Mouse (Mus musculus): ENCODE results near the gene Cdr2l. TPM values are rescaled to one million over a fixed set of nuclear protein-coding genes. Genes with fewer than 3 reads are reported as not detected.

Gene Cdr2l
- polyA plus RNA-seq, 1 experiment from 2014 or later, result 6.6 TPM

DNA sequence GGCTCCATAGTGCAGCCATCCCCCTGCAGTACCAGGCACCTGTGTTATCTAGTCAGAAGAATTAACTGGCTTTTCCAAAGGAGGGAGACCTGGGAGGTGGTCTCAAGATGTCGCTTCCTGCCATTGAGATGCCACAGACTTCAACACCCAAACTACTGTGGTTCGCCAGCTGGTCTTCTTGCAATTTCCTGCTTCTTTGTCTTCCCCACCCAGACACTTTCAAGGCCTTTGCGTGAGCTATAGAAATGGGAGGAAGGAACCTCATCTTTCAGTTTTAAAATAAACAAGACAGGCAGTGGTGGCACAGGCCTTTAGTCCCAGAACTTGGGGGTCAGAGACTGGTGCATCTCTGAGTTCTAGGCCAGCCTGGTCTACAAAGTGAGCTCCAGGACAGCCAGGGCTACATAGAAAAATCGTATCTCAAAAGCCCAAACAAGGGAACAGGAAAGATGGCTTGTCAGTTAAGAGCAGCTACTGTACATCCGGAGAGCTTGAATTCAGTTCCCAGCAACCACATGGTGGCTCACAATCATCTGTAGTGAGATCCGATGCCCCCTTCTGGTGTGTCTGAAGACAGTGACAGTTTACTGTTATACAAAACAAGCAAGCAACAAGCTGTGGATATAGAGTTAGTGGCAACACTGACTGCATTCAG is 26.7 kb downstream of the Cdr2l start:
- no peaks in the 10 kb centered on the region for H3K9me3 ChIP-seq (replicated peaks; ENCODE audit: control insufficient read depth, low read length)
- WGBS, result 75% methylated on average over 6 of the region's 6 CpGs
- peak overlapping the region; percentile 30; the same call in 1 of the 2 replicates for H3K27ac ChIP-seq (ENCODE audit: low read length)
- ATAC-seq (ENCODE audit: insufficient read depth, low FRiP score), result no peak
- H3K4me1 ChIP-seq (ENCODE audit: control insufficient read depth, insufficient read depth, low read length), result peaks cover 22% of the 10 kb centered on the region
- no peak overlapping the region for H3K9ac ChIP-seq (ENCODE audit: low read length)
- H3K36me3 ChIP-seq (ENCODE audit: control insufficient read depth, insufficient read depth, low read length), result 0 out of 2 replicates have a peak, but pooled peaks cover 4% of the 10 kb centered on the region
- no peaks in the 10 kb centered on the region for H3K27me3 ChIP-seq (ENCODE audit: control insufficient read depth, insufficient read depth, low read length)
- no peak overlapping the region for H3K4me3 ChIP-seq (replicated peaks; ENCODE audit: low read length)
- no peak overlapping the region for H3K4me2 ChIP-seq (ENCODE audit: low read depth, low read length)

DNA sequence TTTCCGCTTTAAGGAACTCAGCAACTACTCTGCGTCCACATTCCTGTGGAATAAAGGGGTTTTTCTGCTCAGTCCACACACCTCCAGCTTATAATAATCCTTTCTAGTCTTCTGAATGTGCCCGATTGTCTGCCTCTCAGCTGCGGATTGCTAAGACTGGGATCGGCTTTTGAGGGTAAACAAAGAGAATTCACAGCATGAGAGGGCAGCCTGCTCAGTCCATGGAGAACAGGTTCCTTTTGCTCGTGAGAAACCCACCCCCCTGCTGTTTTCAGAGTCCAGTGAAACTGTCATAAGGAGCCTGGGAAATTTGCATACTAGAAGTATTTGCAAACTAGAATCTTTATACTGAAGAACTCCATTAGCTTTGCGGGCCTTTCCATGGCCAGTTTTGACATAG is 27.8 kb downstream of the Cdr2l start:
- WGBS, result 71% methylated on average over 7 of the region's 7 CpGs
- Histone ChIP-seq H3K27me3 (ENCODE audit: control insufficient read depth, insufficient read depth, low read length) (no peaks in the 10 kb centered on the region), H3K9ac (ENCODE audit: low read length) (no peak overlapping the region), H3K4me2 (ENCODE audit: low read depth, low read length) (no peak overlapping the region), H3K9me3 (replicated peaks; ENCODE audit: control insufficient read depth, low read length) (no peaks in the 10 kb centered on the region), H3K4me1 (ENCODE audit: control insufficient read depth, insufficient read depth, low read length) (peaks cover 16% of the 10 kb centered on the region), H3K4me3 (replicated peaks; ENCODE audit: low read length) (no peak overlapping the region), H3K27ac (ENCODE audit: low read length) (no peak overlapping the region), H3K36me3 (ENCODE audit: control insufficient read depth, insufficient read depth, low read length) (0 out of 2 replicates have a peak, but pooled peaks cover 4% of the 10 kb centered on the region)
- no peak for ATAC-seq (ENCODE audit: insufficient read depth, low FRiP score)

DNA sequence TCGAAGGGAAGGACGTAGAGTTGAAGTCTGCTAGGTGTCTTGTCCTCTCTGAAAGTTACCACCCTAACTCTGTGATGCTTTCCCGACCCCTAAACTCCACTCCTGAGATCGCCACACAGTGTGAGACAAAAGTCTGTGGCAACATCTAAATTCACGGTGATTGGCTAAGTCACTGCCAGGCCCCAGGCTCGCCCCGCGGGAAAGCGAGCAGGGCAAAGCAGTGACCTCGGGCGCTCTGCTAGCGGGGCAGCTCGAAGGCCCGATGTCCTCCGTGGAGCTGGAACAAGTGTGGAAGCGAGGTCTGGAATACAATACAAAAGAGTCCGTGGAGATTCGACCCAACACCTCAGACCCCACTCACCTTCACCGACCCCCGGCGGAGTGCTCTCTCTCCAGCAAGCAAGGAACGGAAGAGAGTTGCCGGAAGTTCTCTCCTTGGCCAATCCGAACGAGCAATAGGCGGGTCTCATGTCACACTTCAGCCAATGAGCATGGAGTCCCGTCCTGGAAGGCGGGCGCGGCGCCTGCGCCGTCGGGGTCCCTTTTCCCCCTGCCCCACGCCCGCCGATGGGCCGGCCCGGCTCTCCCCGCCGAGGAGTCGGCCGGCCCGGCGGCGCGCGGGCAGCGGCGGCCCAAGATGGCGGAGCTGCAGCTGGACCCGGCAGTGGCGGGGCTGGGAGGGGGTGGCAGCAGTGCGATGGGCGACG is 38.0 kb downstream of the Cdr2l start, which contains the start of the genes Atp5h and Kctd2:
TSS of gene Atp5h (minus strand) at position 432 of the 707 bp plus-strand sequence.
TSS of gene Kctd2 (plus strand) at position 598 of the 707 bp plus-strand sequence.
- H3K4me3 ChIP-seq (replicated peaks; ENCODE audit: low read length), result peak within 1 kb of the TSS; percentile 79
- peak within 1 kb of the TSS; percentile 80 for H3K4me2 ChIP-seq (ENCODE audit: low read depth, low read length)
- ATAC-seq (ENCODE audit: insufficient read depth, low FRiP score), result peak; percentile 98
- H3K27me3 ChIP-seq (ENCODE audit: control insufficient read depth, insufficient read depth, low read length), result no peaks in the 10 kb centered on the region
- H3K9ac ChIP-seq (ENCODE audit: low read length), result peak within 1 kb of the TSS; percentile 99
- H3K27ac ChIP-seq (ENCODE audit: low read length), result peak within 1 kb of the TSS; percentile 85
- H3K4me1 ChIP-seq (ENCODE audit: control insufficient read depth, insufficient read depth, low read length), result peaks cover 18% of the 10 kb centered on the region
- 0 out of 2 replicates have a peak, but pooled peaks cover 9% of the 10 kb centered on the region for H3K36me3 ChIP-seq (ENCODE audit: control insufficient read depth, insufficient read depth, low read length)
- under 1% methylated on average over 56 of the region's 56 CpGs for WGBS
- H3K9me3 ChIP-seq (replicated peaks; ENCODE audit: control insufficient read depth, low read length), result no peaks in the 10 kb centered on the region

DNA sequence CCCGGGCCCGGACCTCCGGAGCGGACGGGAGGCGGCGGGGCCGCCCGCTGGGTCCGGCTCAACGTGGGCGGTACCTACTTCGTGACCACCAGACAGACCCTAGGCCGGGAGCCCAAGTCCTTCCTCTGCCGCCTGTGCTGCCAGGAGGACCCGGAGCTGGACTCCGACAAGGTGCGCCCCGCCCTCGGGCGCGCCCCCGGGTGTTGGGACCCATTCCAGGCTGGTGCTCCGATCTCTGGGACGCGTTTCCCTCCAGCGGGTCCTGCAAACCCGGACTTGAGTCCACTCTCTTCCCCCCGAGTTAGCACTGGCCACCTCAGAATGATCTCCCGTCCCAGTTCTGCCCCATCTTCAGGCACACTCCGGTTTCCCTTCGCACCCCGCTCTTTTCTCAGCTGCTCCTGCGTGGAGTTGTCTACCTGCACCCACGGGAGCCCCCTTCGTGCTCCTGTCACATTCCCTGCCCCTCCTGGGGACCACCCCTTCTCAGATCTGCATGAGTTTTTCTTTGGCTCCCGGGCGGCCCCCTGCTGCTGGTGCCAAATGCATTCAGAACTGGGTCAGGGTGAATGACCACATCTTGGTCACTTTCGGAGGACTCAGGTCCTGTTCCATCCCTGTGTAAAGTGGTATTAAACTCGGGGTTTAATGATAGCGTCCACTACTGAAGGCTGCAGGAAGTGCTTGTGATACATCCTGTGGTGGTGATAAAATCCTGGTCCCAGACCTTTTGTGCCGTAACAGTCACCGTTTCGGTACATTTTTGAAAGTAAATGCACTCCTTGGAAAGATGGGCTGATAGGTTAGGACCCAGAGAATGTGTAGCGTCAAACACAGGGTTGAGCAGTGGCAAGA is 38.8 kb downstream of the Cdr2l start:
- Histone ChIP-seq H3K36me3 (ENCODE audit: control insufficient read depth, insufficient read depth, low read length) (0 out of 2 replicates have a peak, but pooled peaks cover 3% of the 10 kb centered on the region), H3K9ac (ENCODE audit: low read length) (peak overlapping the region; percentile 99), H3K9me3 (replicated peaks; ENCODE audit: control insufficient read depth, low read length) (no peaks in the 10 kb centered on the region), H3K4me1 (ENCODE audit: control insufficient read depth, insufficient read depth, low read length) (peaks cover 18% of the 10 kb centered on the region), H3K4me3 (replicated peaks; ENCODE audit: low read length) (peak overlapping the region; percentile 79), H3K27ac (ENCODE audit: low read length) (peak overlapping the region; percentile 85), H3K27me3 (ENCODE audit: control insufficient read depth, insufficient read depth, low read length) (no peaks in the 10 kb centered on the region), H3K4me2 (ENCODE audit: low read depth, low read length) (peak overlapping the region; percentile 78)
- peak; percentile 65 for ATAC-seq (ENCODE audit: insufficient read depth, low FRiP score)
- 1% methylated on average over 45 of the region's 45 CpGs for WGBS

DNA sequence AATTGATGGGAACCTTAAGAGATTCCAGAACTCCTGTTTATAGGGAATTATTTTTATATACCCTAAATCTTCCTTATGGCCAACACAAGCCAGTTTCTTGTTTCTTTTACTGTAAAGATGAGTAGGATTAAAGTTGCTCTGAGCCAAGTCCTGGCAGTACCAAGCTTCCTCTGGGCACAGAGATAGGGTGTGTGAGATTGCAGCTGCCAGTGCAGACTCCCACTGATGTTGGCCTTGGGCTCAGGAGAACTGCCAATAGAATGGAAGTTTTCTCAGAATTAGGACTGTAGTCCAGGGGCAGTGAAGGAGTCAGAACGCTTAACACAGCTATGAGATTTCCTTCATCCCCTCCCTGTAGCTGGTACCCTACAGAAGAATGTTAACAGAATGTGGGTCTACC is 39.6 kb downstream of the Cdr2l start:
- Histone ChIP-seq H3K4me2 (ENCODE audit: low read depth, low read length) (peak overlapping the region; percentile 78), H3K9ac (ENCODE audit: low read length) (peak overlapping the region; percentile 99; the same call in 1 of the 2 replicates), H3K27ac (ENCODE audit: low read length) (no peak overlapping the region), H3K27me3 (ENCODE audit: control insufficient read depth, insufficient read depth, low read length) (no peaks in the 10 kb centered on the region), H3K9me3 (replicated peaks; ENCODE audit: control insufficient read depth, low read length) (no peaks in the 10 kb centered on the region), H3K36me3 (ENCODE audit: control insufficient read depth, insufficient read depth, low read length) (no peaks in the 10 kb centered on the region), H3K4me1 (ENCODE audit: control insufficient read depth, insufficient read depth, low read length) (peaks cover 18% of the 10 kb centered on the region), H3K4me3 (replicated peaks; ENCODE audit: low read length) (no peak overlapping the region)
- no peak for ATAC-seq (ENCODE audit: insufficient read depth, low FRiP score)
- 48% methylated on average over 1 of the region's 1 CpGs for WGBS

DNA sequence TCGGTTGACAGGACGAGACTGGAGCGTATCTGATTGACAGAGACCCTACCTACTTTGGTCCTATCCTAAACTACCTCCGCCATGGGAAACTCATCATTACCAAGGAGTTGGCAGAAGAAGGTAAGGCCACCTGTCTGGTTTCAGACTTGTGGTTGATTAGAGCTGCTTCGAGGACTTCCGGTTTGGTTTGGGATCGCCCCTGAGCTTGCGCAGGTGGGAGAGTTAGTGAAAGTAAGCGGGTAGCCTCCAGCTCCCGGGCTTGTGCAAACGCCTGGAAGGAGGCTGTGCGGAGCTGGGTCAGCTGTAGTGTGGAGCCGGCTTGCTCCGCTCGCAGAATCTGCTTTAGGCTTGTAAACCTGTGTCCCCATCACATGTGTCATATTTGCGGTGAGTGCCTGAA is 40.3 kb downstream of the Cdr2l start:
- H3K4me1 ChIP-seq (ENCODE audit: control insufficient read depth, insufficient read depth, low read length), result peaks cover 18% of the 10 kb centered on the region
- no peaks in the 10 kb centered on the region for H3K27me3 ChIP-seq (ENCODE audit: control insufficient read depth, insufficient read depth, low read length)
- H3K4me2 ChIP-seq (ENCODE audit: low read depth, low read length), result no peak overlapping the region
- H3K36me3 ChIP-seq (ENCODE audit: control insufficient read depth, insufficient read depth, low read length), result peaks cover 4% of the 10 kb centered on the region
- H3K27ac ChIP-seq (ENCODE audit: low read length), result no peak overlapping the region
- no peaks in the 10 kb centered on the region for H3K9me3 ChIP-seq (replicated peaks; ENCODE audit: control insufficient read depth, low read length)
- H3K9ac ChIP-seq (ENCODE audit: low read length), result no peak overlapping the region
- no peak overlapping the region for H3K4me3 ChIP-seq (replicated peaks; ENCODE audit: low read length)
- WGBS, result 87% methylated on average over 16 of the region's 16 CpGs
- ATAC-seq (ENCODE audit: insufficient read depth, low FRiP score), result no peak

DNA sequence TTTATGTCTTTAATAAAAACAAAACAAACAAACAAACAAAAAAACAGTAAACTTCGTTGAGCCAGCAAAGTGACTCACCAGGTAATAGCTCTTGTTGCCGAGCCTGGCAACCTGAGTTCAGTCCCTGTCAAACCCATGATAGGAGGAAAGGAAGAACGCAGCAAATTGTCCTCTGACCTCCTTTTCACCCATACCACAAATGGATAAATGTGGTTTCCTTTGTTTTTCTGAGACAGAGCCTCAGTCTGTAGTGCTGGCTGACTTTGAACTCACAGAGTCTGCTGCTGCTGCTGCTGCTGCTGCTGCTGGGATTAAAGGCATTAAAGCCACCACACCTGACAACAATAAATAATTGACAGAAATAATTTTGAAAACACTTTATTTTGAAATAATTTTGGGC is 41.4 kb downstream of the Cdr2l start:
- no peak for ATAC-seq (ENCODE audit: insufficient read depth, low FRiP score)
- Histone ChIP-seq H3K27me3 (ENCODE audit: control insufficient read depth, insufficient read depth, low read length) (no peaks in the 10 kb centered on the region), H3K27ac (ENCODE audit: low read length) (no peak overlapping the region), H3K4me3 (replicated peaks; ENCODE audit: low read length) (no peak overlapping the region), H3K36me3 (ENCODE audit: control insufficient read depth, insufficient read depth, low read length) (peaks cover 5% of the 10 kb centered on the region), H3K9me3 (replicated peaks; ENCODE audit: control insufficient read depth, low read length) (no peaks in the 10 kb centered on the region), H3K9ac (ENCODE audit: low read length) (no peak overlapping the region), H3K4me1 (ENCODE audit: control insufficient read depth, insufficient read depth, low read length) (peaks cover 18% of the 10 kb centered on the region), H3K4me2 (ENCODE audit: low read depth, low read length) (no peak overlapping the region)
- 78% methylated on average over 3 of the region's 3 CpGs for WGBS

DNA sequence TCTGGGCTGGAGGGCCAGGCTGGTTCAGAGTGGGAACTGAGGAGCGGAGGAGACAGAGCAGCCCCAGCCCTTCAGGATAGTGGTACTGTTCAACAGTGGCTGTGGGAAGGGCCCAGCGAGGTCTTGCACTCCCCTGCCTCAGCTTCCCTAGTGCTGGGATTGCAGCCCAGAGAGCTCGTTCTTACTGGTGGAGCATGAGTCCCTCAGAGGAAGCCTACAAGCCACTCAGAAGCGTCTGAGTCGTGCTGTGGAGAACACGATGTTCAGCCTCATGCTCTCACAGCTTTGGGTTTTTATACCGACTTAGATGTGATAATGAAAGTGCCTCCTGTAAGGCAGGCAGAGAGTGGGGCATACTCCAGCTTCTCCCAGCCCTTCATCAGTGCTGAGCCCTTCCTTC is 43.0 kb downstream of the Cdr2l start:
- H3K36me3 ChIP-seq (ENCODE audit: control insufficient read depth, insufficient read depth, low read length), result peaks cover 5% of the 10 kb centered on the region
- peaks cover 12% of the 10 kb centered on the region for H3K4me1 ChIP-seq (ENCODE audit: control insufficient read depth, insufficient read depth, low read length)
- WGBS, result 87% methylated on average over 7 of the region's 7 CpGs
- H3K4me3 ChIP-seq (replicated peaks; ENCODE audit: low read length), result no peak overlapping the region
- H3K4me2 ChIP-seq (ENCODE audit: low read depth, low read length), result no peak overlapping the region
- ATAC-seq (ENCODE audit: insufficient read depth, low FRiP score), result no peak
- H3K9me3 ChIP-seq (replicated peaks; ENCODE audit: control insufficient read depth, low read length), result no peaks in the 10 kb centered on the region
- H3K9ac ChIP-seq (ENCODE audit: low read length), result no peak overlapping the region
- H3K27me3 ChIP-seq (ENCODE audit: control insufficient read depth, insufficient read depth, low read length), result no peaks in the 10 kb centered on the region
- H3K27ac ChIP-seq (ENCODE audit: low read length), result no peak overlapping the region

All from stomach, embryonic 16.5 days (tissue).